Mouse (Mus musculus) left cerebral cortex, postnatal 36 days (tissue): ENCODE results near the gene Ppp1r15a. TPM values are rescaled to one million over a fixed set of nuclear protein-coding genes. Genes with fewer than 3 reads are reported as not detected.
"Not testable (repeated sequence)": the region's sequence is repeated elsewhere in the genome, so short reads cannot be mapped to it uniquely, and the experiment has no call there.

Source experiments
- DNase-seq, 2 experiments: peaks; one replicate each; pipeline ENCODE4 v3.0.0; 2021 to 2022; ENCODE audit warnings: low spot score in 2 of 2, mixed read lengths in 1 of 2
- intact Hi-C: fragments of 180-260 bp; cut with DNase I; formaldehyde crosslinking; loops from one replicate; pipeline ENCODE4 v1.15.1; 2025
- total RNA-seq, 2 experiments: library from RNA; stranded (reverse); gene quantifications; 2 replicates each; pipeline ENCODE4 v1.2.3; 2021

The Ppp1r15a gene
- total RNA-seq, 2 experiments from 2014 or later = 24.2 to 31.3 TPM

- intact Hi-C loops = loop anchor here (2.0 kb wide), 1 partner anchor 37 kb away; no protein-coding TSS in a partner anchor
- no peak for DNase-seq
These were observed 27.9 kb upstream of the Ppp1r15a start for GRCm38 (mm10) chr7:45553990-45554389.

GRCm38 (mm10) chr7:45553519-45553918, 27.5 kb upstream of the Ppp1r15a start:
- DNase-seq = no peak
- intact Hi-C loops = no loop called here

GRCm38 (mm10) chr7:45551512-45551883, 25.4 kb upstream of the Ppp1r15a start:
- intact Hi-C loops = no loop called here
- DNase-seq = no peak

- intact Hi-C loops = no loop called here
- DNase-seq = no peak
These were observed 24.9 kb upstream of the Ppp1r15a start for GRCm38 (mm10) chr7:45550821-45551511.

- intact Hi-C loops = no loop called here
- DNase-seq = no peak
These were observed 23.8 kb upstream of the Ppp1r15a start for GRCm38 (mm10) chr7:45549641-45550436.

GRCm38 (mm10) chr7:45544525-45544924, 18.5 kb upstream of the Ppp1r15a start:
- intact Hi-C loops = no loop called here

GRCm38 (mm10) chr7:45540213-45540612, 14.1 kb upstream of the Ppp1r15a start:
- intact Hi-C loops = no loop called here
- no peak for DNase-seq

More at GRCm38 (mm10) chr7:45544525-45544924, 18.5 kb upstream of the Ppp1r15a start:
- DNase-seq = no peak

- no peak for DNase-seq
- intact Hi-C loops = no loop called here
These were observed 13.0 kb upstream of the Ppp1r15a start for GRCm38 (mm10) chr7:45539095-45539494.

- DNase-seq = peak; percentile 63 to 66
- intact Hi-C loops = no loop called here
These were observed 12.3 kb upstream of the Ppp1r15a start for GRCm38 (mm10) chr7:45538163-45539041.

- intact Hi-C loops = no loop called here
- DNase-seq = no peak
These were observed 11.5 kb upstream of the Ppp1r15a start for GRCm38 (mm10) chr7:45537602-45538001.

GRCm38 (mm10) chr7:45535676-45536075, 9.6 kb upstream of the Ppp1r15a start:
- no peak for DNase-seq
- intact Hi-C loops = no loop called here

- DNase-seq = no peak
- intact Hi-C loops = no loop called here
These were observed 4.6 kb upstream of the Ppp1r15a start for GRCm38 (mm10) chr7:45530643-45531042.

- DNase-seq = no peak
- intact Hi-C loops = loop anchor here (5.0 kb wide), 1 partner anchor 52 kb away; no protein-coding TSS in a partner anchor
These were observed 3.4 kb upstream of the Ppp1r15a start for GRCm38 (mm10) chr7:45529461-45529860.

GRCm38 (mm10) chr7:45527169-45527568, 1.1 kb upstream of the Ppp1r15a start:
- intact Hi-C loops = loop anchor here (5.0 kb wide), 1 partner anchor 50 kb away; no protein-coding TSS in a partner anchor
- DNase-seq = not testable (repeated sequence)

GRCm38 (mm10) chr7:45526474-45527120, 529 bp upstream of the Ppp1r15a start:
- DNase-seq = no peak
- intact Hi-C loops = loop anchor here (5.0 kb wide), 1 partner anchor 49 kb away; no protein-coding TSS in a partner anchor

GRCm38 (mm10) chr7:45524841-45525621, 1.0 kb downstream of the Ppp1r15a start:
- DNase-seq = no peak
- intact Hi-C loops = loop anchor here (5.0 kb wide), 1 partner anchor 48 kb away; no protein-coding TSS in a partner anchor

GRCm38 (mm10) chr7:45523678-45524170, 2.3 kb downstream of the Ppp1r15a start:
- intact Hi-C loops = no loop called here
- no peak for DNase-seq

- intact Hi-C loops = no loop called here
- DNase-seq = no peak
These were observed 3.0 kb downstream of the Ppp1r15a start for GRCm38 (mm10) chr7:45522957-45523676.
